Mouse (Mus musculus) lung, embryonic 16.5 days (tissue): ENCODE measurements around the gene Amd1. TPM values are rescaled to one million over a fixed set of nuclear protein-coding genes. Genes with fewer than 3 reads are reported as not detected.
"Not testable (repeated sequence)": the region's sequence is repeated elsewhere in the genome, so short reads cannot be mapped to it uniquely, and the experiment has no call there.

Source experiments
- ATAC-seq: fragments of 200-750 bp; cut with Nextera tagmentation; 2 replicates; pipeline ENCODE4 v1.8.0; 2017; ENCODE audit warnings: low read depth, mild to moderate bottlenecking, moderate library complexity
- H3K27ac ChIP-seq: fragments of 300-500 bp; sonication (generic); 2 replicates; pipeline ENCODE4 v1.5.1; 2014; ENCODE audit warnings: mild to moderate bottlenecking, control low read depth, low read length
- H3K27me3 ChIP-seq: fragments of 300-500 bp; sonication (generic); 2 replicates; pipeline ENCODE4 v1.6.1; 2014; ENCODE audit warnings: low read depth, low read length, mixed read lengths; ENCODE audit not compliant: control insufficient read depth, insufficient read depth
- H3K36me3 ChIP-seq: fragments of 300-500 bp; sonication (generic); 2 replicates; pipeline ENCODE4 v1.6.1; 2014; ENCODE audit warnings: low read length; ENCODE audit not compliant: control insufficient read depth, insufficient read depth
- H3K4me1 ChIP-seq: fragments of 300-500 bp; sonication (generic); replicated peaks from 2 replicates; pipeline ENCODE4 v1.6.1; 2014; ENCODE audit warnings: low read length, mixed read lengths; ENCODE audit not compliant: control insufficient read depth, insufficient read depth
- H3K4me2 ChIP-seq: fragments of 300-500 bp; sonication (generic); 2 replicates; pipeline ENCODE4 v1.6.1; 2014; ENCODE audit warnings: low read depth, low read length, control low read depth
- H3K4me3 ChIP-seq: fragments of 300-500 bp; sonication (generic); 2 replicates; pipeline ENCODE4 v1.5.1; 2014; ENCODE audit warnings: mild to moderate bottlenecking, low read length, control low read depth
- H3K9ac ChIP-seq: fragments of 300-500 bp; sonication (generic); 2 replicates; pipeline ENCODE4 v1.6.1; 2014; ENCODE audit warnings: low read length, control low read depth
- H3K9me3 ChIP-seq: fragments of 300-500 bp; sonication (generic); 2 replicates; pipeline ENCODE4 v1.6.1; 2016; ENCODE audit warnings: low read length; ENCODE audit not compliant: control insufficient read depth
- WGBS: fragments of 180-500 bp; shearing (Covaris S2); extraction: QIAGEN DNeasy Blood & Tissue Kit; methylation state at CpG from one replicate; pipeline ENCODE4 v1.1.7; 2014; 5-methylcytosine and 5-hydroxymethylcytosine counted together
- polyA plus RNA-seq: library from polyadenylated mRNA; unstranded; fragments of >200 nt; fragmentation: Nextera tagmentation; extraction: Ambion mirVana; gene quantifications from 2 replicates; pipeline ENCODE4 v1.2.1, GENCODE M21; 2015

The Amd1 gene
- polyA plus RNA-seq, 1 experiment from 2014 or later, result 53.2 TPM

DNA sequence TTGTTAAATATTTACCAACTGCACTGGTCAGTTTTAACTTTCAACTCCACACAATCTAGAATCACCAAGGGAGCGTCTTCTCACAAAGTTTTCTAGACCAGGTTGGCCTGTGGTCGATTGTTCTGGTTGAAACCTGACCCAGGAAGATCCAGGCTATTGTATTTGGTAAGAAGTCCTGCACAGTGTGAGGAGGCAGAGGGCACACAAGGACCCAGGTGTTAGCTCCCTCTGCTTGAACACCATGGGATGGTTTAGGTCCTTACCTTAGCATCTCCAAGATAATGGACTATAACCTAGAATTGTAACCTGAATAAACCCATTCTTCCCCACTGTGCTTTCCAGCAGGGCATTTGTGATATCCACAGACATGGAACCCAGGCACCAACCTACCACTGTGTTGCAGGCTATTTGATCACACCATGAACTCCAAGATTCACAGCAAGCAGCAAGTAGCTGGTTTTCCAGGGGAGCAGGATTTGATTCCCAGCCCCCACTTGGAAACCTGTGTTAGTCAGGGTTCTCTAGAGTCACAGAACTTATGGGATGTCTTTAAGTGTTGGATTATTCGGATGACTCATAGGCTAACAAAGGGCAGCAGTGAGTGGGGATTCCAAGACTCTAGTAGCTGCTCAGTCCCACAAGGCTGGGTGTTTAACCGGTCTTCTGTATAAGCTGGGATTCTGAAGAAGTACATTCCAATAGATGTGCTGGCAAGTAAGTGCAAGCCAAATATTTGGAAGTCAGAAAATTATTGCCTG lies 6.0 kb upstream of the Amd1 start:
- H3K4me3 ChIP-seq, result no peak overlapping the region
- peak; percentile 73; the same call in 1 of the 2 replicates for ATAC-seq
- peaks cover 3% of the 10 kb centered on the region for H3K9me3 ChIP-seq
- no peaks in the 10 kb centered on the region for H3K4me1 ChIP-seq
- H3K4me2 ChIP-seq, result no peak overlapping the region
- 40% methylated on average over 4 of the region's 4 CpGs for WGBS
- H3K27me3 ChIP-seq, result no peaks in the 10 kb centered on the region
- no peak overlapping the region for H3K9ac ChIP-seq
- no peak overlapping the region for H3K27ac ChIP-seq
- H3K36me3 ChIP-seq, result no peaks in the 10 kb centered on the region

DNA sequence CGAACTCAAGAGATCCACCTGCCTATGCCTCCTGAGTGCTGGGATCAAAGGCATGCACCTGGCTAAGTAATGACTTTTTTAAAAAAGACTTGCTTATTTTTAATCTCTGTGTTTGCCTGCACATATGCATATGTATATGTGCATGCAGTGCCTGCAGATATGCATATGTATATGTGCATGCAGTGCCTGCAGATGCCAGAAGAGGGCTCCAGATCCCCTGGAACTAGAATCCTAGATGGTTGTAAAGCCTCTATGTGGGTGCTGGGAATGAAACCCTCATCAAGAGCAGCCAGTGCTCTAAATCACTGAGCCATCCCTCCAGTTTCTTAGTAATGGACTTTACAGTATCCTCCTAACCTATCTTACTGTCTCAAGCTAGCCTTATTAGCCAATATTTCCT lies 4.0 kb upstream of the Amd1 start:
- Histone ChIP-seq H3K36me3 (no peaks in the 10 kb centered on the region), H3K4me2 (no peak overlapping the region), H3K27me3 (no peaks in the 10 kb centered on the region), H3K9me3 (peaks cover 3% of the 10 kb centered on the region), H3K4me1 (no peaks in the 10 kb centered on the region), H3K4me3 (no peak overlapping the region), H3K27ac (no peak overlapping the region), H3K9ac (no peak overlapping the region)
- WGBS, result 80% methylated on average over 1 of the region's 1 CpGs
- ATAC-seq, result no peak

DNA sequence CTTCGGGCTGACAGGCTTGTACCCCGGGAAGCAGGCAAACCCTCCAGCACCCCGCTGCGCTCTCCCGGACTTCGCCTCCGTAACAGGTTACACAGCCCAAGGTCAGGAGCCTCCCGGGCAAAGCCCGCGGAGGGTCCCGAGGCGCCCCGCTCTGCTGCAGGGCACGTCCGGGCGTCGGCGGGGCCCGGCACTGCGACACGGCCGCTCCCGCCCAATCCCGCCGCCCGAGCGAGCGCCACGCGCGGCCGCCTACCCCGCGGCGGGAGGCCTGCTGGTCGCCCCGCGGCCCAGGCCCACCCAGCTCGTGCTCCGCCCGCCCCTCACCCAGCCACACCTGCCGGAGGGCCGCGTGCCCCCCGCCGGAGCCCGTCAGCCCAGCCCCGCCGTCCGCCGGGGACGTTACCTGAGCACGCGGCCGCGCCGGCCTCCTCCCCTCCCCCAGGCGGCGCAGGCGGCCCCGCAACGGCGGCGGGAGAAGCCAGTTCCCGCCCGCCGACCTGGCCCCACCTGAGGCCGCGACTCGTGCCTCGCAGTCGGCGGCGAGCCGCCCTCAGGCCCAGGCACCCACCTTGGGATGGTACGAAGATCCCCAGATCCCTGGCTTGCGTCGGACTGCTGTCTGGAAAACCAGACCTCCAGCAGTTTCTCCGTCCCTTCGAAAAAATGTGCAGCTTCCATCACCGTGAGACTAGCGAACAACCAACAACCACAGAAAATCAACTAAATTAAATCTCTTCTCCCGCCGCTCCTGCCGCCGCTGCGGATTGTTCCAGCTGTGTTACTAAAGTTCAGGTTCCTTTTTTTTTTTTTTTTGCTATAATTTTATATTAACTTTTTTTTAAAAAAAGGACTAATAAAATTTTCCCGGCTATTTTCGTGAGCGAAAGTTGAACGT lies 558 bp downstream of the Amd1 start:
- not testable (repeated sequence) for H3K36me3 ChIP-seq, H3K9me3 ChIP-seq, H3K27me3 ChIP-seq
- peak; percentile 26 for ATAC-seq
- H3K4me3 ChIP-seq, result peak overlapping the region; percentile 75
- peaks cover 18% of the 10 kb centered on the region for H3K4me1 ChIP-seq
- peak overlapping the region; percentile 92 for H3K9ac ChIP-seq
- under 1% methylated on average over 55 of the region's 91 CpGs for WGBS
- peak overlapping the region; percentile 90 for H3K27ac ChIP-seq
- peak overlapping the region; percentile 77 for H3K4me2 ChIP-seq

DNA sequence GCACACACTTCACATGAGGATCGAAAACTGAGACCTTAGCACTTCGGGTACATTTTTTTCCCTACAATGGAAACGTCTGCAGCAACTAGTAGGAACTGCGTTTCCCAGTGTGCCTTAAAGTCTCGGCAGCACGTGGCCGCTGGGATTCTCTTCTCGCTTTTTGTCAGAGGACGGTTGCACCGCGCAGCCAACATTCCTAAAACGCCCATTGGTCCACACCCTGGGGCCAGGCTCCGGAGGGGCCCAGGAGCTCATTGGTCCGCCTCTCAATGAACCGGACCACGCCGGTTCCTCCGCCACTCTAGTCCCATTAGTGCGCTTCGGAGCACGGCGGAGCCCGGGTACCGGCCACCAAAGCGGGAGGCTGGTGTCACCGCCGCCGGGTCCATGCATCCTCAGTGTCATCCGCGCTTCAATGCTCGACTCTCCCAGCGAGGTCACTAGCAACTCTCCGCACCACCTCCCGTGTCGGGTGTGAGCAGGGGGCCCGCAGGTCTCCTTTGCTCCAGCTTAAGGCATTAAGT lies 1.3 kb downstream of the Amd1 start:
- H3K4me3 ChIP-seq, result peak overlapping the region; percentile 75
- H3K27me3 ChIP-seq, result no peaks in the 10 kb centered on the region
- H3K36me3 ChIP-seq, result no peaks in the 10 kb centered on the region
- H3K27ac ChIP-seq, result peak overlapping the region; percentile 90
- peak overlapping the region; percentile 92 for H3K9ac ChIP-seq
- H3K9me3 ChIP-seq, result no peaks in the 10 kb centered on the region
- H3K4me1 ChIP-seq, result peaks cover 18% of the 10 kb centered on the region
- peak overlapping the region; percentile 77 for H3K4me2 ChIP-seq
- under 1% methylated on average over 36 of the region's 36 CpGs for WGBS
- peak; percentile 86 for ATAC-seq

DNA sequence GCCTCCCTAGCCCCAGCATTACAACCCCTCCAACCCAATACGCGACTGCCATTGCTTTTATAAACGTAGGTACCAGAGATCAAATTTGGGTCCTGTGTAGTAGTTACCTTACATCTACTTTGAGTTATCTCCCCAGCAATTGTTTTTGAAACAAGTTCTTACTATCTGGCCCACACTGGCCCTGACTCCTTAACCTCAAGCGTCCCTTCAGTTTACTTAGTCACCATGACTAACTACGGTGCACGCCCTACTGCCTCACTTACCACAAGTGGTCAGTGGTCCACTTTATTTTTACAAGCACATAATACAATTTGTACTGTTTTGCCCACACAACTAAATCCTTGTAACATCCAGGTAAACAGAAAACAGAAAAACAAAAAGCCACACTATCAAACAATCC lies 9.3 kb downstream of the Amd1 start:
- H3K9ac ChIP-seq, result no peak overlapping the region
- ATAC-seq, result no peak
- no peak overlapping the region for H3K4me3 ChIP-seq
- H3K27me3 ChIP-seq, result no peaks in the 10 kb centered on the region
- no peaks in the 10 kb centered on the region for H3K4me1 ChIP-seq
- no peak overlapping the region for H3K4me2 ChIP-seq
- WGBS, result 91% methylated on average over 6 of the region's 6 CpGs
- H3K9me3 ChIP-seq, result no peaks in the 10 kb centered on the region
- H3K27ac ChIP-seq, result no peak overlapping the region
- H3K36me3 ChIP-seq, result peaks cover 12% of the 10 kb centered on the region

DNA sequence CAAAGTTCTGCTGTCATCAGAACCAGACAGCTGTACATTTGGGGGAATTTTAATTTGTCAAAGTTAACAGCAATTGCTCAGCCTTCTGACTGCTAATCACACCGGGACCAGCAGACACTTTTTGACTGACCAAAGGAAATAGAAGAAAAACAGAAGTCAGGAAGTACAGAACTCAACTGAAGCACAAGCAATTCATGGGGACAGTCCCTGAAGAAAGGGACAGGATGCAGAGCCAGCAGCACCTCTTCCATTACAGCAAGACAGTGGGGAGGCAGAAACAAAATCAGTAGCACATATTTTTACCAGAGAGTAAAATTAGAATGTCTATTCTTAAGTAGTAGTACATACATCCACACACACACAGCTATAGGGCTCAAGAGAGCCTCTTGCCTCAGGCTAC lies 15.2 kb downstream of the Amd1 start:
- no peak for ATAC-seq
- no peaks in the 10 kb centered on the region for H3K4me1 ChIP-seq
- no peaks in the 10 kb centered on the region for H3K27me3 ChIP-seq
- H3K9me3 ChIP-seq, result no peaks in the 10 kb centered on the region
- no peak overlapping the region for H3K27ac ChIP-seq
- no peak overlapping the region for H3K9ac ChIP-seq
- no peak overlapping the region for H3K4me3 ChIP-seq
- peaks cover 17% of the 10 kb centered on the region for H3K36me3 ChIP-seq
- WGBS, result 91% methylated on average over 1 of the region's 1 CpGs
- no peak overlapping the region for H3K4me2 ChIP-seq

DNA sequence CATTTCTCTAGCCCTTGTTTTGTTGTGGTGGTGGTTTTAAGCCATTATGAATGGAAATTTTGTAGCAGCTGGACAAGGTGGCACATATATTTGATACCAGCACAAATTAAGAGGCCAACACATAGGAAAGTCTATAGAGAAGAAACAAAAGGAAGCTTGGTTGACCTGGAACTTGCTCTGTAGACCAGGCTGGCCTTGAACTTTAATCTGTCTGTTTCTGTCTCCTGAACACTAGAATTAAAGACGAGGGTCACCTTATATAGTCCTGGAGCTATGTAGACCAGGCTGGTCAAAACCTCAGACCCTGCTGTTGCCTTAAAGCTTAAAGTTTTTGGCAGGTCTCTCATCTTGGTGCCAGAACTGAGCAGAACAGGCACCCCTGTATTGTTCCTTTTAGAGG lies 16.4 kb downstream of the Amd1 start:
- no peak for ATAC-seq
- WGBS, result 90% methylated on average over 1 of the region's 1 CpGs

DNA sequence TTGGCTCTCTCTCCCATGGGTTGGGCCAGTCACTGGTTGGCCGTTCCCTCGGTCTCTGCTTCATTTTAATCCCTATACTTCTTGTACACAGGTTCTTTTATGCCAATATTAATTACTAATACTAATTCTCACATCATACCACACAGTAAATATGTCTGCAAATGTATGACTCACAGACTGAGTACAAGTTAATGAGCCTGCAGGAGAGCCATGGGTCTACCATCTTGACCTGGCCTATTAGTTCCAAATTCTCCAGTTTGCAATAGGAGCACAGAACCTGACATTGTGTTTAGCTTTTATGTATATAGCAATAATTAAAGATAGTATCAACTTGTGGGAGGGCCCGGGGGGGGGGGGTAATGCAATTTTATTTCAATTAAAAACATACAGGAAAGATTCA lies 17.0 kb downstream of the Amd1 start:
- no peaks in the 10 kb centered on the region for H3K4me1 ChIP-seq
- 89% methylated on average over 3 of the region's 3 CpGs for WGBS
- ATAC-seq, result no peak

More for the DNA sequence above, 16.4 kb downstream of the Amd1 start:
- H3K4me1 ChIP-seq, result no peaks in the 10 kb centered on the region
- H3K4me3 ChIP-seq, result no peak overlapping the region
- no peaks in the 10 kb centered on the region for H3K27me3 ChIP-seq
- H3K9me3 ChIP-seq, result no peaks in the 10 kb centered on the region
- H3K27ac ChIP-seq, result no peak overlapping the region
- no peak overlapping the region for H3K4me2 ChIP-seq
- H3K36me3 ChIP-seq, result peaks cover 14% of the 10 kb centered on the region
- no peak overlapping the region for H3K9ac ChIP-seq

DNA sequence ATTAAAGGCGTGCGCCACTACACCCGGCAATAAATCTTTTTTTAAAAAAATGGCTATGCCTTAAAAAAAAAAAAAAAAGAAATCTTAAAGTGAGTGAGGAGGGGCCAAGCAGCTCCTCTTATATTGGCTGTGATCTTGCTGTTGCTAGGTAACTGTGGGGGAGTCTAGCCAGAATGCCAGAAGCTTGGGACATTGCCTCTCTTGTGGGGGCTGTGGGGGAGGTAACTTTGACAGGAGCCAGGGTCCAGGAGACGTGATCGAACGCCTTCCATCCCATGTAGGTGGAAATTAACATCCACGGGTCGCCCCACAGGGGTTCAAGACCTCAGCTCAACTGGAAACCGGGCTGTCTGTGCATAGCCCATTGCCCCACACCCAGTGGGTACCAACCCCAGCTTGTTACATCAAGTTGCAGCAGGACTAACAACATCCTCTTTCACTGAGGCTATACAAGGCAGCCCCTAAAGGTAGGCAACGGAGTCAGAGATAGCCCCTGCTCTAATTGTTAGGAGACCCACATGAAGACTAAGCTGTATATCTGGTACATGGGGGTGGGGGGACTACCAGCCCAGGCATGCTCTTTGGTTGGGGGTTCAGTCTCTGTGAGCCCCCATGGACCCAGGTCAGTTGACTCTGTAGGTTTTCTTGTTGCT lies 17.7 kb downstream of the Amd1 start:
- no peaks in the 10 kb centered on the region for H3K4me1 ChIP-seq
- peaks cover 10% of the 10 kb centered on the region for H3K36me3 ChIP-seq
- no peaks in the 10 kb centered on the region for H3K9me3 ChIP-seq
- WGBS, result 85% methylated on average over 10 of the region's 10 CpGs
- H3K27ac ChIP-seq, result no peak overlapping the region
- no peaks in the 10 kb centered on the region for H3K27me3 ChIP-seq
- H3K4me3 ChIP-seq, result no peak overlapping the region
- H3K9ac ChIP-seq, result no peak overlapping the region
- ATAC-seq, result no peak
- H3K4me2 ChIP-seq, result no peak overlapping the region

More for the DNA sequence above, 17.0 kb downstream of the Amd1 start:
- Histone ChIP-seq H3K9me3 (no peaks in the 10 kb centered on the region), H3K27ac (no peak overlapping the region), H3K36me3 (peaks cover 12% of the 10 kb centered on the region), H3K4me3 (no peak overlapping the region), H3K9ac (no peak overlapping the region), H3K4me2 (no peak overlapping the region), H3K27me3 (no peaks in the 10 kb centered on the region)
